Mouse (Mus musculus): ENCODE measurements around the gene Rnf135. TPM values are rescaled to one million over a fixed set of nuclear protein-coding genes. Genes with fewer than 3 reads are reported as not detected.
"Not testable (repeated sequence)": the region's sequence is repeated elsewhere in the genome, so short reads cannot be mapped to it uniquely, and the experiment has no call there.

The Rnf135 gene
- polyA plus RNA-seq, 1 experiment from 2014 or later, result 6.9 TPM

- not testable (repeated sequence) for ATAC-seq (replicated peaks; ENCODE audit: low FRiP score, low TSS enrichment, low read depth); H3K9ac ChIP-seq (ENCODE audit: low read length); H3K27me3 ChIP-seq (replicated peaks; ENCODE audit: control insufficient read depth, insufficient read depth, low read length); H3K4me3 ChIP-seq (ENCODE audit: low read depth, low read length); DNase-seq (ENCODE audit: low spot score); H3K9me3 ChIP-seq (ENCODE audit: control insufficient read depth, low read length); H3K4me1 ChIP-seq (replicated peaks; ENCODE audit: control insufficient read depth, insufficient read depth, low read length); H3K4me2 ChIP-seq (ENCODE audit: low read length); H3K27ac ChIP-seq (ENCODE audit: low read depth)
- WGBS, result 88% methylated on average over 5 of the region's 5 CpGs
- H3K36me3 ChIP-seq (ENCODE audit: control insufficient read depth, insufficient read depth, low read length), result peaks cover 58% of the 10 kb centered on the region
These were observed 46.4 kb downstream of the Rnf135 start for GRCm38 (mm10) chr11:80230066-80230465.

GRCm38 (mm10) chr11:80237278-80237677 is 53.6 kb downstream of the Rnf135 start:
- H3K36me3 ChIP-seq (ENCODE audit: control insufficient read depth, insufficient read depth, low read length), result peaks cover 44% of the 10 kb centered on the region
- H3K4me3 ChIP-seq (ENCODE audit: low read depth, low read length), result no peak overlapping the region
- no peak overlapping the region for H3K4me2 ChIP-seq (ENCODE audit: low read length)
- WGBS, result 69% methylated on average over 3 of the region's 3 CpGs
- H3K27me3 ChIP-seq (replicated peaks; ENCODE audit: control insufficient read depth, insufficient read depth, low read length), result no peaks in the 10 kb centered on the region
- H3K4me1 ChIP-seq (replicated peaks; ENCODE audit: control insufficient read depth, insufficient read depth, low read length), result no peaks in the 10 kb centered on the region
- no peaks in the 10 kb centered on the region for H3K9me3 ChIP-seq (ENCODE audit: control insufficient read depth, low read length)
- ATAC-seq (replicated peaks; ENCODE audit: low FRiP score, low TSS enrichment, low read depth) (no peak), DNase-seq (ENCODE audit: low spot score) (no peak)
- H3K27ac ChIP-seq (ENCODE audit: low read depth), result no peak overlapping the region
- H3K9ac ChIP-seq (ENCODE audit: low read length), result no peak overlapping the region

GRCm38 (mm10) chr11:80238306-80238705 is 54.7 kb downstream of the Rnf135 start:
- WGBS, result 86% methylated on average over 4 of the region's 4 CpGs
- no peak overlapping the region for H3K27ac ChIP-seq (ENCODE audit: low read depth)
- DNase-seq (ENCODE audit: low spot score) (no peak), ATAC-seq (replicated peaks; ENCODE audit: low FRiP score, low TSS enrichment, low read depth) (no peak)
- H3K4me1 ChIP-seq (replicated peaks; ENCODE audit: control insufficient read depth, insufficient read depth, low read length), result no peaks in the 10 kb centered on the region
- peaks cover 43% of the 10 kb centered on the region for H3K36me3 ChIP-seq (ENCODE audit: control insufficient read depth, insufficient read depth, low read length)
- H3K4me3 ChIP-seq (ENCODE audit: low read depth, low read length), result no peak overlapping the region
- no peaks in the 10 kb centered on the region for H3K9me3 ChIP-seq (ENCODE audit: control insufficient read depth, low read length)
- no peak overlapping the region for H3K4me2 ChIP-seq (ENCODE audit: low read length)
- H3K27me3 ChIP-seq (replicated peaks; ENCODE audit: control insufficient read depth, insufficient read depth, low read length), result no peaks in the 10 kb centered on the region
- H3K9ac ChIP-seq (ENCODE audit: low read length), result no peak overlapping the region

- ATAC-seq (replicated peaks; ENCODE audit: low FRiP score, low TSS enrichment, low read depth) (no peak), DNase-seq (ENCODE audit: low spot score) (no peak)
- Histone ChIP-seq H3K4me2 (ENCODE audit: low read length) (no peak overlapping the region), H3K27ac (ENCODE audit: low read depth) (no peak overlapping the region), H3K4me1 (replicated peaks; ENCODE audit: control insufficient read depth, insufficient read depth, low read length) (no peaks in the 10 kb centered on the region), H3K9me3 (ENCODE audit: control insufficient read depth, low read length) (no peaks in the 10 kb centered on the region), H3K9ac (ENCODE audit: low read length) (no peak overlapping the region), H3K36me3 (ENCODE audit: control insufficient read depth, insufficient read depth, low read length) (peaks cover 89% of the 10 kb centered on the region), H3K4me3 (ENCODE audit: low read depth, low read length) (no peak overlapping the region), H3K27me3 (replicated peaks; ENCODE audit: control insufficient read depth, insufficient read depth, low read length) (no peaks in the 10 kb centered on the region)
These were observed 63.4 kb downstream of the Rnf135 start for GRCm38 (mm10) chr11:80247026-80247425.

GRCm38 (mm10) chr11:80248531-80248930 is 64.9 kb downstream of the Rnf135 start:
- no peak overlapping the region for H3K27ac ChIP-seq (ENCODE audit: low read depth)
- DNase-seq (ENCODE audit: low spot score), result no peak
- no peak overlapping the region for H3K4me2 ChIP-seq (ENCODE audit: low read length)
- 94% methylated on average over 3 of the region's 3 CpGs for WGBS
- peaks cover 84% of the 10 kb centered on the region for H3K36me3 ChIP-seq (ENCODE audit: control insufficient read depth, insufficient read depth, low read length)
- no peak overlapping the region for H3K4me3 ChIP-seq (ENCODE audit: low read depth, low read length)
- no peaks in the 10 kb centered on the region for H3K27me3 ChIP-seq (replicated peaks; ENCODE audit: control insufficient read depth, insufficient read depth, low read length)
- no peaks in the 10 kb centered on the region for H3K9me3 ChIP-seq (ENCODE audit: control insufficient read depth, low read length)
- no peaks in the 10 kb centered on the region for H3K4me1 ChIP-seq (replicated peaks; ENCODE audit: control insufficient read depth, insufficient read depth, low read length)
- H3K9ac ChIP-seq (ENCODE audit: low read length), result no peak overlapping the region
- ATAC-seq (replicated peaks; ENCODE audit: low FRiP score, low TSS enrichment, low read depth), result no peak

Other genes with a start within 250 kb of the Rnf135 start
- 53.5 and 60.3 TPM in 2 replicates for gene Utp6, start 221.5 kb upstream of the Rnf135 start, polyA plus RNA-seq (2014; fragmentation: Nextera tagmentation; extraction: Ambion mirVana)
- gene Suz12, start 190.7 kb upstream of the Rnf135 start, polyA plus RNA-seq (2014; fragmentation: Nextera tagmentation; extraction: Ambion mirVana), result 29.6 and 30.1 TPM in 2 replicates
- 29.2 and 32.4 TPM in 2 replicates for gene Crlf3, start 102.9 kb upstream of the Rnf135 start, polyA plus RNA-seq (2014; fragmentation: Nextera tagmentation; extraction: Ambion mirVana)
- 12.3 and 14.4 TPM in 2 replicates for gene Atad5, start 94.5 kb upstream of the Rnf135 start, polyA plus RNA-seq (2014; fragmentation: Nextera tagmentation; extraction: Ambion mirVana)
- gene Tefm, start 41.7 kb upstream of the Rnf135 start, polyA plus RNA-seq (2014; fragmentation: Nextera tagmentation; extraction: Ambion mirVana), result 29.3 and 31.7 TPM in 2 replicates
- 1.9 and 2.3 TPM in 2 replicates for gene Adap2, start 29.7 kb upstream of the Rnf135 start, polyA plus RNA-seq (2014; fragmentation: Nextera tagmentation; extraction: Ambion mirVana)
- gene Rhot1, start 25.2 kb downstream of the Rnf135 start, polyA plus RNA-seq (2014; fragmentation: Nextera tagmentation; extraction: Ambion mirVana), result 51.1 and 54.7 TPM in 2 replicates
- 2.7 and 3.1 TPM in 2 replicates for gene Rhbdl3, start 117.1 kb downstream of the Rnf135 start, polyA plus RNA-seq (2014; fragmentation: Nextera tagmentation; extraction: Ambion mirVana)
- gene 5730455P16Rik, start 194.2 kb downstream of the Rnf135 start, polyA plus RNA-seq (2014; fragmentation: Nextera tagmentation; extraction: Ambion mirVana), result 17.3 and 20.0 TPM in 2 replicates
- gene Zfp207, start 199.4 kb downstream of the Rnf135 start, polyA plus RNA-seq (2014; fragmentation: Nextera tagmentation; extraction: Ambion mirVana), result 223 and 250 TPM in 2 replicates
- gene Psmd11, start 244.8 kb downstream of the Rnf135 start, polyA plus RNA-seq (2014; fragmentation: Nextera tagmentation; extraction: Ambion mirVana), result 275 and 293 TPM in 2 replicates